8 mouse cellular contexts compared by ENCODE assay signal in genomic region chr11:75453991-75454930, GRCm38 (mm10). TPM values are rescaled to one million over a fixed set of nuclear protein-coding genes. Genes with fewer than 3 reads are reported as not detected.
DNase-seq lines count a peak whose midpoint lies in the region; ATAC-seq and TF ChIP-seq lines count a peak whose summit lies in the region.

Gene Wdr81, minus strand, starts transcription at chr11:75454717.

- H3K27me3 ChIP-seq in heart, embryonic 12.5 days (replicated peaks), result no peaks in the 10 kb centered on the region
- no peaks in the 10 kb centered on the region for H3K27me3 ChIP-seq in kidney, embryonic 16.5 days (ENCODE audit: insufficient read depth, low read length)
- no peaks in the 10 kb centered on the region for H3K27me3 ChIP-seq in liver, adult 2 months (ENCODE audit: control insufficient read depth, insufficient read depth, low read length)
- no peaks in the 10 kb centered on the region for H3K27me3 ChIP-seq in myocyte (ENCODE audit: control insufficient read depth, insufficient read depth, insufficient read length)

- peak; percentile 60 for TF ChIP-seq CTCF in liver, adult 2 months (IDR thresholded peaks at IDR 0.05; ENCODE audit: low read depth, low read length)

- TF ChIP-seq POLR2A in liver, adult 2 months (IDR thresholded peaks at IDR 0.05; ENCODE audit: extremely low read depth, insufficient read depth, low read length), result peak; percentile 78
- peak; percentile 73 for TF ChIP-seq POLR2A in myocyte (IDR thresholded peaks at IDR 0.05; ENCODE audit: insufficient read length, low read depth)

- H3ac ChIP-seq in myocyte (ENCODE audit: control insufficient read depth, insufficient read length), result no peak within 1 kb of the TSS

- peaks cover 39% of the 10 kb centered on the region for H3K79me2 ChIP-seq in liver, adult 2 months (ENCODE audit: control insufficient read depth, insufficient read depth, low read length)
- H3K79me2 ChIP-seq in myocyte (ENCODE audit: control insufficient read depth, insufficient read depth), result peaks cover 15% of the 10 kb centered on the region

- peak within 1 kb of the TSS; percentile 77 for H3K4me3 ChIP-seq in brown adipose tissue, adult 24 weeks (ENCODE audit: insufficient read depth, low read depth, low read length)
- peak within 1 kb of the TSS; percentile 72 for H3K4me3 ChIP-seq in heart, embryonic 12.5 days
- peak within 1 kb of the TSS; percentile 73 for H3K4me3 ChIP-seq in kidney, embryonic 16.5 days (ENCODE audit: low read length)
- H3K4me3 ChIP-seq in liver, adult 2 months (ENCODE audit: insufficient read depth, low read depth, low read length), result peak within 1 kb of the TSS; percentile 78
- H3K4me3 ChIP-seq in myocyte, result peak within 1 kb of the TSS; percentile 41

- ATAC-seq in CD4-positive, CD25-positive, alpha-beta regulatory T cell, adult 4 months, result peak; percentile 98
- ATAC-seq in erythroid progenitor cell, adult 5-6 weeks (replicated peaks; ENCODE audit: low FRiP score, poor library complexity, severe bottlenecking), result peak; percentile 76
- ATAC-seq in heart, embryonic 12.5 days (ENCODE audit: insufficient number of reproducible peaks, low FRiP score), result peak; percentile 93
- peak; percentile 94 for ATAC-seq in kidney, embryonic 16.5 days (ENCODE audit: low FRiP score, low TSS enrichment)

- H3K9me3 ChIP-seq in heart, embryonic 12.5 days (replicated peaks), result no peaks in the 10 kb centered on the region
- H3K9me3 ChIP-seq in kidney, embryonic 16.5 days (ENCODE audit: low read length), result no peaks in the 10 kb centered on the region

- peak within 1 kb of the TSS; percentile 75 for H3K9ac ChIP-seq in heart, embryonic 12.5 days
- peak within 1 kb of the TSS; percentile 76 for H3K9ac ChIP-seq in kidney, embryonic 16.5 days (replicated peaks; ENCODE audit: low read length)
- H3K9ac ChIP-seq in liver, adult 2 months (ENCODE audit: low read depth, low read length), result peak within 1 kb of the TSS; percentile 85

- H3K27ac ChIP-seq in brown adipose tissue, adult 24 weeks (replicated peaks; ENCODE audit: low read depth, low read length), result peak within 1 kb of the TSS; percentile 70
- H3K27ac ChIP-seq in heart, embryonic 12.5 days (ENCODE audit: poor library complexity, severe bottlenecking), result peak within 1 kb of the TSS; percentile 43; the same call in 1 of the 2 replicates
- H3K27ac ChIP-seq in kidney, embryonic 16.5 days (ENCODE audit: low read length), result peak within 1 kb of the TSS; percentile 52
- peak within 1 kb of the TSS; percentile 77 for H3K27ac ChIP-seq in liver, adult 2 months (replicated peaks; ENCODE audit: insufficient read depth, low read depth, low read length)

- H3K36me3 ChIP-seq in heart, embryonic 12.5 days, result peaks cover 16% of the 10 kb centered on the region
- H3K36me3 ChIP-seq in kidney, embryonic 16.5 days (ENCODE audit: insufficient read depth, low read length), result peaks cover under 1% of the 10 kb centered on the region; the same call in 1 of the 2 replicates
- peaks cover 2% of the 10 kb centered on the region; the same call in 1 of the 2 replicates for H3K36me3 ChIP-seq in liver, adult 2 months (ENCODE audit: control insufficient read depth, insufficient read depth, low read length)
- H3K36me3 ChIP-seq in myocyte (ENCODE audit: control insufficient read depth, insufficient read depth), result no peaks in the 10 kb centered on the region

- DNase-seq in liver, adult 2 months (ENCODE audit: extremely low read depth, low read depth, low spot score), result peak; percentile 85
- DNase-seq in spleen, postnatal 4 days (ENCODE audit: low spot score in 2 of 2), result peak; percentile 85 to 91

- peaks cover 19% of the 10 kb centered on the region for H3K4me1 ChIP-seq in brown adipose tissue, adult 24 weeks (ENCODE audit: control insufficient read depth, insufficient read depth, insufficient read length, low read length)
- H3K4me1 ChIP-seq in heart, embryonic 12.5 days (replicated peaks), result peaks cover 40% of the 10 kb centered on the region
- peaks cover 17% of the 10 kb centered on the region for H3K4me1 ChIP-seq in kidney, embryonic 16.5 days (ENCODE audit: insufficient read depth, low read length)
- H3K4me1 ChIP-seq in liver, adult 2 months (ENCODE audit: control insufficient read depth, insufficient read depth, low read length), result peaks cover 52% of the 10 kb centered on the region

- H3K4me2 ChIP-seq in heart, embryonic 12.5 days, result peak within 1 kb of the TSS; percentile 97
- H3K4me2 ChIP-seq in kidney, embryonic 16.5 days (replicated peaks; ENCODE audit: low read depth, low read length), result peak within 1 kb of the TSS; percentile 92
- H3K4me2 ChIP-seq in myocyte (ENCODE audit: low read depth), result peak within 1 kb of the TSS; percentile 87

- WGBS in heart, embryonic 12.5 days, result 3% methylated on average over 56 of the region's 56 CpGs
- WGBS in kidney, embryonic 16.5 days, result 1% methylated on average over 56 of the region's 56 CpGs
- 1% methylated on average over 55 of the region's 56 CpGs for WGBS in liver, adult 2 months

TF ChIP-seq in myocyte, 11 proteins besides CTCF, POLR2A, EP300 and RAD21:
- TF ChIP-seq POLR2AphosphoS2 (IDR thresholded peaks at IDR 0.05; ENCODE audit: insufficient read length, low read depth), result peak; percentile 80
- TF ChIP-seq CEBPB (IDR thresholded peaks at IDR 0.05; ENCODE audit: insufficient read depth, poor library complexity, severe bottlenecking), result no peak
- TF ChIP-seq E2F4 (IDR thresholded peaks at IDR 0.05; ENCODE audit: insufficient read depth), result no peak
- no peak for TF ChIP-seq TCF12 (IDR thresholded peaks at IDR 0.05; ENCODE audit: insufficient read depth, poor library complexity, severe bottlenecking)
- peak; percentile 86 for TF ChIP-seq MAX (IDR thresholded peaks at IDR 0.05; ENCODE audit: low read depth)
- peak in 1 of 3 experiments; percentile 7 for TF ChIP-seq MYOG (IDR thresholded peaks at IDR 0.05; ENCODE audit: control insufficient read depth in 1 of 3, insufficient read depth in 1 of 3, insufficient read length in 2 of 3, low read depth in 2 of 3)
- peak; percentile 23 for TF ChIP-seq SRF (IDR thresholded peaks at IDR 0.05; ENCODE audit: control insufficient read depth, insufficient read length, low read depth)
- peak; percentile 99 for TF ChIP-seq USF1 (IDR thresholded peaks at IDR 0.05; ENCODE audit: low read depth)
- TF ChIP-seq MYOD1 (IDR thresholded peaks at IDR 0.05; ENCODE audit: control insufficient read depth in 1 of 3, insufficient read length in 2 of 3, low read depth in 2 of 3), result no peak
- no peak for TF ChIP-seq TCF3 (IDR thresholded peaks at IDR 0.05; ENCODE audit: insufficient read length, low read depth)
TF ChIP-seq in myocyte: peak in this region for 5.

RNA-seq across cellular contexts. Expression of gene Wdr81, which starts in this region (rescaled TPM):
- 1 to 10 TPM; 6.3 to 9.9 TPM for polyA plus RNA-seq in CD4-positive, CD25-positive, alpha-beta regulatory T cell, adult 4 months (2017; shearing (Covaris generic))
- polyA plus RNA-seq in brown adipose tissue, adult 24 weeks (2012; ENCODE audit: insufficient read depth, insufficient read length, missing spikeins), result 5.5 and 7.2 TPM in 2 replicates
- total RNA-seq in erythroid progenitor cell, adult 5-6 weeks (2015; ENCODE audit: low replicate concordance), result 39.0 and 53.3 TPM in 2 replicates
- 45.6 and 48.8 TPM in 2 replicates for total RNA-seq in erythroid progenitor cell, adult 5-6 weeks (2017; ENCODE audit: low replicate concordance)
- polyA plus RNA-seq in heart, embryonic 12.5 days (2016; fragmentation: Nextera tagmentation; extraction: Ambion mirVana), result 5.6 and 5.7 TPM in 2 replicates
- 7.2 and 7.3 TPM in 2 replicates for polyA plus RNA-seq in kidney, embryonic 16.5 days (2015; fragmentation: Nextera tagmentation; extraction: Ambion mirVana)
- total RNA-seq in liver, adult 2 months (2014; rRNA removed), result 14.4 and 30.4 TPM in 2 replicates
- 20.3 and 21.5 TPM in 2 replicates for polyA plus RNA-seq in liver, adult 2 months (2012; rRNA removed)
- polyA plus RNA-seq in myocyte (2012; fragmentation: generic; extraction: Trizol), result 17.3 TPM

Comparison
In these comparisons a context has a peak if more than half of its experiments do, and no peak if none do; other contexts are left out.
1. Peak in every context shown above with its lines: DNase-seq, ATAC-seq, H3K4me3 ChIP-seq and H3K27ac ChIP-seq.